8 mouse cellular contexts compared by ENCODE assay signal in genomic region chr12:26469098-26470041, GRCm38 (mm10). TPM values are rescaled to one million over a fixed set of nuclear protein-coding genes. Genes with fewer than 3 reads are reported as not detected.
DNase-seq lines count a peak whose midpoint lies in the region; ATAC-seq and TF ChIP-seq lines count a peak whose summit lies in the region.

Gene Cmpk2 (plus strand): TSS chr12:26469204.

- peak within 1 kb of the TSS; percentile 65 for H3K4me3 ChIP-seq in bone marrow macrophage, adult 2 months (ENCODE audit: insufficient read depth, low read length)
- peak within 1 kb of the TSS; percentile 47 for H3K4me3 ChIP-seq in embryonic fibroblast, embryonic 13.5 days (ENCODE audit: insufficient read depth, low read length)
- peak within 1 kb of the TSS; percentile 80 for H3K4me3 ChIP-seq in heart, embryonic 10.5 days
- H3K4me3 ChIP-seq in kidney, embryonic 15.5 days (replicated peaks): peak within 1 kb of the TSS; percentile 68
- peak within 1 kb of the TSS; percentile 65 for H3K4me3 ChIP-seq in limb, embryonic 15.5 days
- peak within 1 kb of the TSS; percentile 62 for H3K4me3 ChIP-seq in midbrain, postnatal 0 days (ENCODE audit: low read depth, low read length)

- TF ChIP-seq CTCF in bone marrow macrophage, adult 2 months (IDR thresholded peaks at IDR 0.05; ENCODE audit: low read depth, low read length): no peak
- TF ChIP-seq CTCF in embryonic fibroblast, embryonic 13.5 days (IDR thresholded peaks at IDR 0.05; ENCODE audit: borderline replicate concordance, insufficient read depth, low read length): no peak
- TF ChIP-seq CTCF in midbrain, postnatal 0 days (IDR thresholded peaks at IDR 0.05): peak; percentile 54

- no peaks in the 10 kb centered on the region for H3K36me3 ChIP-seq in heart, embryonic 10.5 days
- no peaks in the 10 kb centered on the region for H3K36me3 ChIP-seq in kidney, embryonic 15.5 days
- no peaks in the 10 kb centered on the region for H3K36me3 ChIP-seq in limb, embryonic 15.5 days
- no peaks in the 10 kb centered on the region for H3K36me3 ChIP-seq in midbrain, postnatal 0 days (ENCODE audit: insufficient read depth, low read length)

- peaks cover 7% of the 10 kb centered on the region; the same call in 1 of the 2 replicates for H3K27me3 ChIP-seq in heart, embryonic 10.5 days (ENCODE audit: insufficient read depth, poor library complexity, severe bottlenecking)
- H3K27me3 ChIP-seq in kidney, embryonic 15.5 days: no peaks in the 10 kb centered on the region
- no peaks in the 10 kb centered on the region for H3K27me3 ChIP-seq in limb, embryonic 15.5 days
- no peaks in the 10 kb centered on the region for H3K27me3 ChIP-seq in midbrain, postnatal 0 days (ENCODE audit: insufficient read depth, low read length)

- no peak for TF ChIP-seq POLR2A in bone marrow macrophage, adult 2 months (IDR thresholded peaks at IDR 0.05; ENCODE audit: borderline replicate concordance, low read depth, low read length)
- 0 out of 2 replicates have a peak, but pooled peaks have one; percentile 24 for TF ChIP-seq POLR2A in embryonic fibroblast, embryonic 13.5 days (IDR thresholded peaks at IDR 0.05; ENCODE audit: low read depth, low read length)

- H3K4me2 ChIP-seq in kidney, embryonic 15.5 days: peak within 1 kb of the TSS; percentile 95
- H3K4me2 ChIP-seq in limb, embryonic 15.5 days: peak within 1 kb of the TSS; percentile 98
- peak within 1 kb of the TSS; percentile 91 for H3K4me2 ChIP-seq in midbrain, postnatal 0 days (ENCODE audit: low read depth, low read length, poor library complexity, severe bottlenecking)

- H3K9me3 ChIP-seq in heart, embryonic 10.5 days: no peaks in the 10 kb centered on the region
- H3K9me3 ChIP-seq in kidney, embryonic 15.5 days (replicated peaks): no peaks in the 10 kb centered on the region
- H3K9me3 ChIP-seq in limb, embryonic 15.5 days: no peaks in the 10 kb centered on the region
- H3K9me3 ChIP-seq in midbrain, postnatal 0 days (ENCODE audit: low read length): no peaks in the 10 kb centered on the region

- H3K4me1 ChIP-seq in bone marrow macrophage, adult 2 months (ENCODE audit: control insufficient read depth, insufficient read depth, low read length): peaks cover 8% of the 10 kb centered on the region; the same call in 1 of the 2 replicates
- no peaks in the 10 kb centered on the region for H3K4me1 ChIP-seq in embryonic fibroblast, embryonic 13.5 days (ENCODE audit: control insufficient read depth, insufficient read depth, low read length)
- peaks cover 9% of the 10 kb centered on the region for H3K4me1 ChIP-seq in heart, embryonic 10.5 days
- peaks cover 23% of the 10 kb centered on the region for H3K4me1 ChIP-seq in kidney, embryonic 15.5 days
- H3K4me1 ChIP-seq in limb, embryonic 15.5 days: peaks cover 14% of the 10 kb centered on the region
- H3K4me1 ChIP-seq in midbrain, postnatal 0 days (ENCODE audit: insufficient read depth, low read length): peaks cover 5% of the 10 kb centered on the region; the same call in 1 of the 2 replicates

- H3K9ac ChIP-seq in kidney, embryonic 15.5 days: peak within 1 kb of the TSS; percentile 72
- peak within 1 kb of the TSS; percentile 61 for H3K9ac ChIP-seq in limb, embryonic 15.5 days
- peak within 1 kb of the TSS; percentile 90 for H3K9ac ChIP-seq in midbrain, postnatal 0 days (replicated peaks; ENCODE audit: low read length, poor library complexity, severe bottlenecking)

- no peak within 1 kb of the TSS for H3K27ac ChIP-seq in bone marrow macrophage, adult 2 months (ENCODE audit: insufficient read depth, low read depth, low read length)
- H3K27ac ChIP-seq in embryonic fibroblast, embryonic 13.5 days (ENCODE audit: insufficient read depth, low read length): no peak within 1 kb of the TSS
- peak within 1 kb of the TSS; percentile 90 for H3K27ac ChIP-seq in heart, embryonic 10.5 days
- H3K27ac ChIP-seq in kidney, embryonic 15.5 days: peak within 1 kb of the TSS; percentile 86
- peak within 1 kb of the TSS; percentile 78 for H3K27ac ChIP-seq in limb, embryonic 15.5 days
- H3K27ac ChIP-seq in midbrain, postnatal 0 days (ENCODE audit: low read depth, low read length): peak within 1 kb of the TSS; percentile 97

- DNase-seq in 3134 (ENCODE audit: extremely low read depth, insufficient read length, low spot score): peak; percentile 71
- DNase-seq in heart, embryonic 10.5 days (ENCODE audit: low spot score): peak; percentile 92
- DNase-seq in midbrain, postnatal 0 days (ENCODE audit: low spot score): peak; percentile 87
- DNase-seq in spleen, postnatal 10 days (ENCODE audit: low spot score in 2 of 2): peak; percentile 92 to 96

- peak; percentile 84 for ATAC-seq in kidney, embryonic 15.5 days (replicated peaks; ENCODE audit: low FRiP score)
- ATAC-seq in limb, embryonic 15.5 days (ENCODE audit: insufficient number of reproducible peaks, low FRiP score, low TSS enrichment, low read depth): peak; percentile 62
- ATAC-seq in midbrain, postnatal 0 days (ENCODE audit: low FRiP score): peak; percentile 83

- WGBS in heart, embryonic 10.5 days: under 1% methylated on average over 69 of the region's 69 CpGs
- under 1% methylated on average over 69 of the region's 69 CpGs for WGBS in kidney, embryonic 15.5 days
- under 1% methylated on average over 69 of the region's 69 CpGs for WGBS in limb, embryonic 15.5 days
- under 1% methylated on average over 57 of the region's 69 CpGs for WGBS in midbrain, postnatal 0 days

RNA-seq across cellular contexts. Expression of gene Cmpk2, which starts in this region (rescaled TPM):
- polyA plus RNA-seq in bone marrow macrophage, adult 2 months (2012; ENCODE audit: insufficient read depth, insufficient read length, missing spikeins): 28.8 and 33.8 TPM in 2 replicates
- 0.77 and 1.2 TPM in 2 replicates for polyA plus RNA-seq in embryonic fibroblast, embryonic 13.5 days (2011; ENCODE audit: insufficient read length, low read depth, missing spikeins)
- 3.0 and 4.6 TPM in 2 replicates for polyA plus RNA-seq in heart, embryonic 10.5 days (2016; fragmentation: Nextera tagmentation; extraction: Ambion mirVana)
- 8.0 and 8.4 TPM in 2 replicates for polyA plus RNA-seq in kidney, embryonic 15.5 days (2015; fragmentation: Nextera tagmentation; extraction: Ambion mirVana)
- 6.5 and 7.6 TPM in 2 replicates for polyA plus RNA-seq in limb, embryonic 15.5 days (2015; fragmentation: Nextera tagmentation; extraction: Ambion mirVana)
- 25.2 and 29.5 TPM in 2 replicates for total RNA-seq in midbrain, postnatal 0 days (2014; rRNA removed)
- polyA plus RNA-seq in midbrain, postnatal 0 days (2015; fragmentation: Nextera tagmentation; extraction: Ambion mirVana): 21.2 and 21.8 TPM in 2 replicates

Comparison
In these comparisons a context has a peak if more than half of its experiments do, and no peak if none do; other contexts are left out.
1. H3K27ac ChIP-seq: peak in heart, embryonic 10.5 days (single experiment), kidney, embryonic 15.5 days (single experiment), limb, embryonic 15.5 days (single experiment) and midbrain, postnatal 0 days (single experiment); none in bone marrow macrophage, adult 2 months (single experiment) and embryonic fibroblast, embryonic 13.5 days (single experiment).
2. Peak in every context shown above with its lines, with median percentiles within 50 percentile points of each other: DNase-seq, H3K4me3 ChIP-seq, ATAC-seq, H3K4me2 ChIP-seq and H3K9ac ChIP-seq.